Mouse (Mus musculus): ENCODE results near the gene Sspn. TPM values are rescaled to one million over a fixed set of nuclear protein-coding genes. Genes with fewer than 3 reads are reported as not detected.

Sspn gene
- polyA plus RNA-seq, 1 experiment from 2014 or later = 13.6 TPM

DNA sequence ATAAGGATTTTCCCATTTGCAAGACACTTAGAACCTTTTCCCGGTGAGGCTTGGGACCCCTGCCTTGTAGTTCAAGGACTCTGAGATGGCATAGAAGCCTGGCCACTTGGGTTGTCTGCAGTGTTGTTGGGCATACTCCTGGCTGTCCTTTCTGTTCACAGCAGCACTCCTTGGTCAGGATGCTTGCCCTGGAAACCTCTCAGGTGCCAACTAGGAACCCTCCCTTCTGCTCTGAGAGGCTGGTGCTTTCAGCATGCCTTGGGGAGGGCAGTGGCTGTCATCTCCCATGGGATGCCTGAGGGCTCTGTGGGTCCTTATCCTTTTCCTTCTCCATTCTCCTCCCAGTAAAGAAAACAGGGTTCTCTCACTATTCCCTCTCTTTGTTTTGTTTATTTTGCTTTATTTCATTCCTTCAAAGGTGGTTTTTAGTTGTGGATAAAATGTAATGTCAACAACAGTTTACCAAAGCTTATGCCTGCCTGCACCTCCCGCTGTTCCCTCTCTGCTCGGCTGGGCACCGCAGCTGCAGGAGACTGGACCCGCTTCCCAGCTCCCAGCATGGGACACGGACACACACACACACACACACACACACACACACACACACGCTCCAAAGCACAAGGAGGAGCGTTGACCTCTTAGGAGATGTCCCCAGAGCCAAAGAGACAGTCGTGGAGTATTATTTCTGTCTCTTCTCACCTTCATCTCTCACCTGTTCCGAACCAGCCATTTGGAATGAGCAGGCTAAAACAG lies 77.9 kb downstream of the Sspn start:
- no peaks in the 10 kb centered on the region for H3K27me3 ChIP-seq
- peaks cover 24% of the 10 kb centered on the region for H3K4me1 ChIP-seq
- H3K36me3 ChIP-seq = no peaks in the 10 kb centered on the region
- 72% methylated on average over 10 of the region's 10 CpGs for WGBS
- H3K9me3 ChIP-seq = no peaks in the 10 kb centered on the region
- H3K27ac ChIP-seq = no peak overlapping the region
- H3K9ac ChIP-seq = no peak overlapping the region
- no peak overlapping the region for H3K4me2 ChIP-seq
- H3K4me3 ChIP-seq = no peak overlapping the region
- ATAC-seq (ENCODE audit: borderline replicate concordance, extremely low read depth, low FRiP score, low TSS enrichment) = no peak

DNA sequence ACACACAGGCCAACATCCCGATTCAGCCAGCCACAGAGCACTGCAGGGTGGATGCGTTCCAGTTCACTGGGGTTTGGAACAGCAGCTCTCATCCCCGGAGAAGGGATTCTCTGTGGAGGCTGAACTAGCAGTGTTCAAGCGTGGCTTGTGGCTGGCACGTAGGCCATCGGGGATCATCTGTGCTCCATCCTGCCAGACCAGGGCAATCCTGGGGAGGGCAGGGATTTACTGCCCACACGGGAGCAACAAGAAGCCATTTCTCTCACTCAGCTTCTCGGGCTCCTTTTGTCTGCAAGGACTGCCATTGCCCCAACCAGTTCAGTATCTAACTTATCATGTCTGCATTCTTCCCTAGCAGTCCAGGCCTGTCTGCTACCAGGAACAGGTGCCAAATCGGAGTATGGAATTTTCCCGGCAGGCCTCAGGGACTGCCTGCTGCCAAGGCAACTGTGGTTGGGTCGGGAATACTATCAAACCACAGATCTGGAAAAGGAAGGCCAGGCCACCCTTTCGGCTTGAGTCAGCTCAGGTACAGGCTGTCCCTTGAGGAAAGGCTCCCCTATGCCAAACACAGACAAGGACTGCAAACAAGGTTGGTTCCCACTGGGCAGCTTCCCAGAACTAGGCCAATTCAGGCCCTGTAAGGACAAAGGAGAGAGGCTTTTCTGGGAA lies 78.8 kb downstream of the Sspn start:
- Histone ChIP-seq H3K9me3 (no peaks in the 10 kb centered on the region), H3K27ac (no peak overlapping the region), H3K27me3 (no peaks in the 10 kb centered on the region), H3K4me3 (no peak overlapping the region), H3K4me1 (peaks cover 21% of the 10 kb centered on the region), H3K9ac (no peak overlapping the region), H3K36me3 (no peaks in the 10 kb centered on the region), H3K4me2 (no peak overlapping the region)
- no peak for ATAC-seq (ENCODE audit: borderline replicate concordance, extremely low read depth, low FRiP score, low TSS enrichment)
- 62% methylated on average over 12 of the region's 12 CpGs for WGBS

DNA sequence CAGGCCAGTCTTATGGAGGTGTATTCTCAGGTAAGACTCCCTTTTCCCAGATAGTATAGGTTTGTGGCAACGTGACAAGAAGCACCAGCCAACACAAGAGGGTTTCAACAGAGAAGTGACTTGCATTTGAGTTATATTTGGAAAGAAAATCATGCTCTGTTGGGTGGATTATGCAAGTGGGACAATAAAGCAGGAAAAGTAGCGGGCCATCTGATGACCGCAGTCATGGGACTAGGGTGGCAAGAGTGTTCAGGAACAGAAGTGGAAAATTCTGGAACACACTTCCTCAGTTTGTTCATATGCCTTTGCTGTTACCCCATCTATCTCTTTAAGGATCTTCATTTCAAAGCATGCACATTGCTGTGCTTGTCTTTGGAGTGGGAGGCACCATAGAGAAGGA lies 82.9 kb downstream of the Sspn start:
- Histone ChIP-seq H3K36me3 (no peaks in the 10 kb centered on the region), H3K9ac (no peak overlapping the region), H3K4me1 (0 out of 2 replicates have a peak, but pooled peaks cover 4% of the 10 kb centered on the region), H3K4me2 (no peak overlapping the region), H3K9me3 (no peaks in the 10 kb centered on the region), H3K27ac (no peak overlapping the region), H3K4me3 (no peak overlapping the region), H3K27me3 (no peaks in the 10 kb centered on the region)
- no peak for ATAC-seq (ENCODE audit: borderline replicate concordance, extremely low read depth, low FRiP score, low TSS enrichment)
- 95% methylated on average over 3 of the region's 3 CpGs for WGBS

Other genes starting within 250 kb of the Sspn start
- gene Rassf8, start 184.9 kb upstream of the Sspn start, polyA plus RNA-seq (2015; fragmentation: Nextera tagmentation; extraction: Ambion mirVana) = 6.7 and 7.8 TPM in 2 replicates
- gene Bhlhe41, start 66.1 kb upstream of the Sspn start, polyA plus RNA-seq (2015; fragmentation: Nextera tagmentation; extraction: Ambion mirVana) = 0.69 and 0.74 TPM in 2 replicates

All from lung, embryonic 15.5 days (tissue).